Mouse (Mus musculus) NIH3T3 (cell line): ENCODE results near the gene Pitpnm2.

Source experiments
- DNase-seq: peaks from one replicate; pipeline ENCODE4 v3.0.0-alpha.2; 2012; ENCODE audit warnings: low read depth

The Pitpnm2 gene

DNA sequence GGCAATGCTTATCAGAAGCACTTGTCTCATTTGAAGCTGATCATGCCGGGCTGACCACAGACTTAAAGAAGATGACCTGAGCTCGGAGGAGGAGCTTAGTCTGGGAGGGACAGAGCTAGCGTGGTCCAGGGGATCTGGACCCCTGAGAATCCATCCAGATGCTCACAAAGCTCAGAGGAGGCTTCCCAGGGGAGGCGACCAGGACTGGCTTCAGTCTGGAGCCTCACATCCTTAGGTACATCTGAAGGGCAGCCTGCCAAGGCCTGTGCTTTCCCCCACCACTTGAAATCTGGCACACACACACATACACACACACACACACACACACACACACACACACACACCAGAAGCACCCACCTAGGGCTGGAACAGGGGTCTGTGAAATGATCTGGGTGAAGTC, 47.5 kb downstream of the Pitpnm2 start:
- DNase-seq, result no peak

DNA sequence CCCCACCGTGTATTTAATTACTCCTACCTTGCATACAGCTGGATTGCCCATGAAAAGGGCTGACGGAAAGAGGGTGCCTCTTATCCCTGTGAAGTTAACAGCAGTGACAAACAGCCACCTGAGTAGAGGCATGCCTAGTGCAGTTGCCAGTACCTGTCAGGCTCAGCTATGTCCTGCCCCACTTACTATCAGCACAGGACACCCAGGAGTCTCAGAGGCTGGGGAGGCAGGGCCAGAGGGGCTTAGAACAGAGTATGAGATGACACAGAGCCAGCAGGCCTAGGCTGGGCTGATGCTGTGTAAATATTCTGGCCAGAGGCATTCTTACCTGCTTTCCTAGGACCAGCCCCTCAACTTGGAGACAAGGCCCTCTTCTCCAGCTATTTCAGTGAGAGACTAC, 48.0 kb downstream of the Pitpnm2 start:
- DNase-seq, result no peak

DNA sequence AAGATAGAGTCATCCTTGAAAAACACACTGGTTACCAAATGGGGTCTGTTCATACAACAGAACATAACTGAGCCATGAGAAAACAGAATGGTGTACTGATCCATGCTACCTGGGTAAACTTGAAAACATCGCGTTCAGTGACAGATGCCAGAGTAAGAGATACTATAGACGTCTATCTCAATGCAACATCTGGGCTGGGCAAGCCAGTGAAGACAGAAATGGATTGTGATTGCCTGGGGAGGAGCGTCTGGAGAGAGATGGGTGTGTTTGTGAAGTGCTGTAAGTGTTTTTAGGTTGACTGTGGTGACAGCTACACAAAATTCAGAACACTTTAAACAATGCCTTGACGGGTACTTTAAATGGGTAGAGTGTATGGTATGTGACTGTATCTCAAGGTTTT, 48.7 kb downstream of the Pitpnm2 start:
- DNase-seq, result no peak

DNA sequence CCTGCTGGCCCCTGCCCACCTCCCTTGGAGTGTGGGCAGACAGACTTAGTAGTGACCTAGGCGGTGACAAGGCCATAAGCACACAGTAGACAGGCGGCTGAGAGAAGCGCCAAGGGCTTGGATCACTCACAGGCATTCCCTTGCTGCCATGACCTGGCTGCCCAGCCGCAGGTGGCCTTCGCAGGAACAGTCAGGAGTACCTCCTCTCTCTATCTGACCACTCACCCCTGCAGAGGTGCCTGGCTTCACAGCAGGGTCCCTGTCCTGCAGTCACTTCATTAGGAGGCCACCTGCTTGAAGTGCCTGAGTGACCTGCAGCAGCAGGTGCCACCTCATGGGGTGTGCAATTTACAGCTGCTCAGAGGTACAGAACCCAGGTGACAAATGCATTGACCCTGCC, 50.4 kb downstream of the Pitpnm2 start:
- no peak for DNase-seq

DNA sequence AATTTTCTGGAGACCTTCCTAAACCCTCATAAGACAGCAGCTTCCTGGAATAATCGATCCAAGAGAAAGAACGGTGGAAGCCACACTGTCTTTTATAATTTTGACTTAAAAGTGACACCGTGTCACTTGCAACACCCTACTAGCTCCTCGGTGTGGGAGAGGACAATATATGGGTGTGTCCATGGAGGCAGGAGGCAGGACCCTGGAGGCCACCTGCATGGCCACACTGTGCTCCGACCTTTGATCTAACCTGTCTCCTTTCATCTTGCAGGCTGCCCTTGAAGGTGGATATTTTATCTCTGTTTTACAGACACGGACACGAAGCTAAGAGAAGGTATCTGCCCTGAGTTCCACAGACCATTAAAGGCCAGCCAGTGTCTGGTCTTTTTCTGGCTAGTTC, 51.1 kb downstream of the Pitpnm2 start:
- DNase-seq, result no peak

DNA sequence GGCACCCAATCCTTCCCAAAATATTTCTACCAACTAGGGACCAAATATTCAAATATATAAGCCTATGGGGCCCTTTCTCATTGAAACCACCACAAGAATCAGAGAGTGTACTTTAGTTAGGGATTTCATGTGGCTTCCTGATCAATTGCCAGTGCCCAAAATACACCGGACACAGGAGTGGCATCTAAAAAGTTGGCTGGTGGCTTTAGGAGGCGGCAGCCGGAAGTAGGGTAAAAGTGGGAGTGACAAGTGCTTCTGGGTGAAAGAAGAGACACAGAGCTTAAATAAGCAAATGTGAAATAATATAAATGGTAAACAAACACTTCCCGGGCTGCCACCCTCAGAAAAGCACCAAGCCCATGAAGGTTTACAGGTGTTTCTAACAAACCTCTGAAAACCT, 53.5 kb downstream of the Pitpnm2 start:
- no peak for DNase-seq

DNA sequence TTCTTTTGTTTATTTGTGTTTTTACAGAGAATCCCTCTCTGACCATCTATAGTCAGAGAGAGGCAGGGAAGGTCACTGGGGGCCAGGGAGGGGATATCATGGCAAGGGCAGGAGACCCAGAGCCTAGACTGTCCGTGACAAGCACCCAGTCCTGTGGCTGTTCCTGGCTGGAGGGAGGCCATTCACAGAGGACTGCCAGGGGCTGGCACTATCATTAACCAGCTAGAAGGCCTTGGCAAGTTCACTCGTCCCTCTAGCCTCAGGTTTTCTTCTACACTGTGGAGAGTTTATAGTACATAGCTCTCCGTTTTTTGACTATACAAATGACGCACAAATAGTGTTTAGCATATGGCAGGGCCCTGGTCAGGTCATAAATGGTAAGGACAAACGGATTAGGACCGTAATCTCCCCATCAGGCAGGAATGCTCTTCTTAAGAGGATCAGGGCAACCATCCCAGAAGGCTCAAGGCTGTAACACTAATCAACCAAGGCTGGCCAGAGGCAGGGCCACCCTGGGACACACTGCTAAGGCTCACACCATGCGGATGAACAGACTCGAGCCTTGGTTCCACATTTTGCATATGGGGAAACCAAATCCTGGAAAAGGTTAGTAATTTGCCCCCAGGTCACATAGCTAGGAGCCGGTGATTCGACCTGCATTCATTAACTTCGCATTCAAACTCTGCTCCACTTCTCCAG, 55.0 kb downstream of the Pitpnm2 start:
- no peak for DNase-seq

DNA sequence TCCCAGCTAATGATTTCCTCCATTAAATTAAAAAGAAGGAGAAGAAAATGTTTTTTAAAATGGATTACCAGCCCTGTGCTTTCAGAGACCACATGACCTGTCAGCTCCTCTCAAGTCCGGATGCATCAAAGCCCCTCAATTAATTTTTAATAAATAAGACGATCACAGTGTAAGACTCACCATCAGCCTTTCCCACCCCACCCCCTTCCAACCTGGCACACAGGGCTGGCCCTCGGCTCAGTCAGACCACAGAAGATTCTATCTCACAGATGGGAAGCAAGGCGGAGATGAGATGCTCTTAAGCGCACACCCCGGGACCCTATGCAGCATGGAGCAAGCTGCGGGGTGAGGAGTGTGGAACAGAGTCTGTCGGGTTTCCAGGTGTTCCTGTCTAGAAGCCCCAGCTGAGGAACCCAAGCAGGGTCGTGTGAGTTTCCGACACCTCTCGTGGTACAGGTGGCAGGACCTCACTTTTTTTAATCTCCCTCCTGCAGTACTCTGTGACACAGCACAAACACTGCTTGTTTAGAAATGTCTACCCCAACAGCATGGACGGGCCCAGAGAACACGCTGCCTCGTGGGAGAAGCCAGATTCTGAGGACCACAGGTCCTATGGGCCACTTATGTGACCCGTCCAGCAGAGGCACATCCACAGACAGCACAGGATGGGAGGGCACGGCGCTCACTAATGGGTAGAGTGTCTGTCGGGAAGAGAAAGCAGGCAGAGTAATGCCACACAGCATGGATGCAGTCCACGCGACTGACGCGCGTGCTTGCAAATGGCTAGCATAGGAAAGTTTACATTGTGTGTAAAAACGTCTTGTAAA, 56.1 kb downstream of the Pitpnm2 start:
- DNase-seq, result no peak

DNA sequence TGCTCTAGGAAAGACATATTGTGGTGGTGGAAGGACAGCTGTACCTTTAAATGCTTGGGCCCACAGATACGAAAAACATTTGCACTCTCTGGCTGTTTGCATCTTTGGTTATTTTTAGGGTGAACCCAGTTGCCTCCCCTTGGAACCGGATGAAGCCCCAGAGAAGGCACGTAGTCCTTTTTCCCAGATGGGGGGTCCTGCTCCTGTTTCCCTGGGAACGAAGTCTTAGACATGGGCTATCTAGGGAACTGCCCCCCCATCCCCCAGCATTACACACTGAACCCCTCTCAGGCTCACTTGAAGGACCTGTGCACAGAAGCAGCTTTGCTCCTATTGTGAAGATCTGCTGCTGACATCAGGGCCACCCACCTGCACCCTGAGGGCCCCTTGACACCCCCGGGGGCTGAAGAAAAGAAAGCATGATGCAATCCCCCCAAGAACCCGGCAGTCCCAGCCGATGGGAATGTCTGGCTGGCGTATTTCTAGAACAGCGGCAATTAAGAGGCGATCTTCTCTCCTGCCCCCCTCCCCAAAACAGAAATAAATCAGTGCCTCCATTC, 56.8 kb downstream of the Pitpnm2 start:
- DNase-seq, result no peak

DNA sequence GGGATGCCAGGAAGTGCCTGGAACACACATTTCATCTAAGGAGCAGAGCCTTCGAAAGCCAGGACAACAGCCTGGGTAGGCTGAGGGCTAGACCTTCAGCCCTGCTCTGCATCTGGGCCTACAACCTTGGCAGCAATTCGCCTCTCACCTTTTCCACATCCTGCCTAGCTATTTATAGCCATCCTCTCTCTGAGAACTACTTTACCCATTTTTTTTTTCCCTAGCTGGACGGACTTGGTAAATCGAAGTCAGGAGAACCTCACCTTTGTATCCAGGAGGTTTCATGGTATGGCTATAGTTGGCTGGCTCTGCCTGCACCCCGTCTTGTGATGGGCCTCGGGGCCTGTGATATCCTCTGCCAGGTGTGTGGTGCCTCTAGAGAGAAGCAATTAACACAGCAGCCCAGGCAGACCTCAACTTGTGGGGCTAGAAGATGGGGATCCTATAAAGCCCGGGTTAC, 57.3 kb downstream of the Pitpnm2 start:
- DNase-seq, result no peak

DNA sequence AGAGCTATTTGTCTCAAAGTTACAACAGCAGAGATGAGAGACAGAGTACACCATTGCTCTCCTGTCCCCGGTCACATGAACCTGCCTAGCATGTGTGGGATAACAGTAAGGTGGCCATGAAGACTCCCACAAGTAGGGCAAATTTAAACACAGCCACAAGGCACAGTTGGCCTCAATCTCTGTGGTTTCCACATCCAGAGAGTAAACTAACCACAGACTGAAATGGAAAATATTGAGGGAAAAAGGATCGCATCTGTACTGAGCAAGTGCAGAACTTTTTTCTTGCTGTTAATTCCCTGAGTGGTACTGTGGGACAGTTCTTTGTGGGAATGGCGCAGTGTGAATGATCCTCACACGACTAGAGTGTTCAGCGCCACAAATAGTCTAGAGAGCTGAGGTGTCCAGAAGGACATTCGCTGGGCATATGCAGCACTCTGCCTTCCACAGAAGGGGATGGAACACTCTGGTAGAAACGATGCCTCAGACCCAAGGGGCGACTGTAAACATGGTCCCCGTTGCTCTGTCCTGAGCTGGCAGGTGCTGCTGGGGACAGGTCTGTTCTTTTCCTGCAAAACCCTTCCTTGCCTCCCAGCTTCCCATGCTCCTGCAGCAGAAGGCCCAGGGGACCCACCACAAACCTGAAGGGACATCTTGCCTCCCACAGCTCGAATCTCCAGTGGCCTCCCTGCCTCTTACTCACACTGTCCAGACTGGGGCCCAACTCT, 59.3 kb downstream of the Pitpnm2 start:
- DNase-seq, result peak; percentile 27

DNA sequence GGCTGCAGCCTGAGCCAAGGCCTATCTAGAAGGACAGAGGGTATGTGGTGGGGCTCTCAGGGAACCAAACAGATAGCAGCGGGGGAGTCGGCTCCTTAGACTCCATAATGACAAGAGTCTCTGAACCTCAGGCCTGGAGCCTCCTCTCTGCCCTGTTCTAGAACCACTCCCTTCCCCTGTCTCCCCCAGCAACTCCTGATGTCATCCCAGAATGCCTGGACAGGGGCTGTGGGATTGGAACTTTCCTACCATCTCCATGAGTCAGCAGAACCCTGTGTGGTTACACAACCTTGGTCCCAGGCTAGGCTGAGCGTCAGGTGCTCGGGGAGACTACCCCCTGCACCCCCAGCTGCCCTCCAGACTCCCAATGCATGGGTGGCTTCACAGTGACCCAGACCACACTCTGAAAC, 60.0 kb downstream of the Pitpnm2 start:
- DNase-seq, result peak; percentile 70

DNA sequence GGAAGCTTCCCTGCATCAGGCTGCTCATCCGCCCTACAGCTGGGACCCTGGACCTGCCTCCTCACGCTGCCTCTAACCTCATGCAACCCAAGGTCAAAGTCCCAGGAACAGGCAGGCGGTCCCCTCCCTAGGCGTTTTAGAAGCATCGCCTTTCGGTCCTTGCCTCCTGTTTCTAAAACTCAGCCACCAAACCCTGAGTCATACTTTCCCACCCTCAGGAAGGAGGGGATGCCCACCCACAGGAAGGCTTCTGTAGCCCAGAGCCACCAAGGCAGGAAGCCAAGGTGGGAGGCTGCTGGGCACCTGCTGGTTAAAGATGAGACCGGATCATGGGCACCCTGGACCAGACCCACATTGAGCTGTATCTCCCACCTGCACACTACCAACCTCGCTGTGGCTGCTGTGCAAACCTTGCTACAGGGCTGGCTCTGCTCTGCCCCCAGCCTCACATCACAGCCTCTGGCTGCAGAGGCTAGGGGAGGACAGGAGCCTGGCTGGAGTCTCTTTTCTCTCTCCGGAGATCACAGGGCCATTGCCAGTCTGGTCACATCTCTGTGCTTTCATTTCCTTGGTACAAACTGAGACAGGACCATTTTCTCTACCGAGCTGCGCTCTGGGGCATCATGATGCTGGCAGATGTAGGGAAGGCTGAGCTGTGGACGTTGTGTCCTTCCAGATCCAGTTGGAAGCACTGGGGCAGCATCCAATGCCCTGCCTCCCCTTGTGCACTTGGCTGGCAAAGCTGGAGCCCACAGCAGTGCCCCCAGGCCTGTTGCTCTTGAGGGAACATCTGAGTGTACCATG, 61.9 kb downstream of the Pitpnm2 start:
- DNase-seq, result no peak

DNA sequence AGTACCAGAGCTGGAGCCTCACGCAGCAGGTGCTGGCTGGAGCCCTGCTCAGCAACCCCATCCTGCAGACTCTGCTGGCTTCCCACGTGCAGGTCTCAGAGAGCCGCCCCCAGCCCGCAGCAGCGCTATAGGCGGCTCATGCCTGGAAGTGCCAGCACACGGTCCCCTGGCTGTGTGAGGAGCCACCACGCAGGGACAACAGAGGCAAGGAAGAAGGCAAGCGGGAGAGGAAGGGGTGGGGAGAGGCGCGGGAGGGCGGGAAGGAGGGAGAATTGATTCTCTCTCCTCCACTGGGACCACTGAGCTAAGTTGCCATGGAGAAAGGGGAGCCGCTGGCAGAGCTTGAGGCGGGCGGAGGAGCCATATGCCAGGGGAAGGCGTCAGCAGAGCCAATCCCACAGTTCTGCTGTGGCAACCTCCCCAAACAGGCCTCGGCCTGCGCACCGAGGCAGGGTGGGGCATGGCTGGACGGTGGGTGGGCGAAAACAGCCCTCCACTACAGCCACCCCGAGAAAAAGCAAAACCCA, 62.5 kb downstream of the Pitpnm2 start:
- DNase-seq, result no peak

DNA sequence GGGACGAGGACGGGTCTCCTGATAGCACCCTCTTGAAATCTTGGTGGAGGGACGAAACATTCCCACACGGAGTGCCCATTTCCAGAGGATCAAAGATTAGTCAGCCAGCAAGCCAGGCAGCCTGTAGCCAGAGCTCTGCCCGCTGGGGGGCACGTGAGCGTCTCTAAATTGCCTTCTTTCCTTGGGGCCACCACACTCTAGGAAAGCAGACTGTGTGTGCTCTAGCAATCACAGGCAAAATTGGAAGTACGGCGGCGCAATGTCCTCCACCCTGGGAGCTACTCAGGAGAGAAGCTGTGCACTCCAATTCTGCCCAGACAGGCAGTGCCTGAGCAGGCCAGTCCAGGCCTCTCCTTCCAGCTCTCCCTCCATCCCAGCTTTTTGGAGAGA, 63.1 kb downstream of the Pitpnm2 start:
- no peak for DNase-seq

DNA sequence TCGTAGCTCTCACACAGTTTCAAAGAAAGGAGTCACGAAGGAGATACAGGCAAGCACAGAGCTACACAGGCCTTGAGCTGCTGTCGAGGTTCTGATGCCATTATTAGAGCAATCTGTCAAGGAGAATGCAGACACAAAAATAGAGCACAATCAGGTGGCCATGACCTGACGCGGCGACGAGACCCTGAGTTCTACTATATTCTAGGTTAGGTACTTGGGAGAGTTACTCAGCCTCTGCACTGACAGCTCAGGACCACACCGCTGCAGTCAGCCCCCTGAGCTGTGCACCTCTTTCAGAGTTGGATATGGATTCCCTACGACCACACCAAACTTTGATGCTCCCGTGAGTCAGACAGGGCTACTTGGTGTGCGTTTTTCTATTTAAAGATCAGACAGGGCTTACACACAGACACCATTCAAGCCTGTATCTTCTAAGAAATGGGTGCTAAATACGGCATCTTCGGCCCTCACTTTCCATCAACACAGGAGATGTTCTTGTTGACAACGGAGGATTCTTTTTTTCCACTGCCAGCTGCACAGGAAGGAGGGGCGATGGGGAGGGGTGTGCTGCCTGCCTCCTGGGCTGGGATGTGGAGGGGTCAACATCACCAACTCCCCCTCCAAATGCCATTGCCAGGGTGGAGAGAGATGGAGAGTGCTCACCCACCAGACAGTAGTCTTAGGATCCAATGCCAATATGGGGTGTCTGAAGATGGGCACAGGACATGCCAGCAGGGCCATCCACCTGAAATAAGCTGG, 63.7 kb downstream of the Pitpnm2 start:
- no peak for DNase-seq

DNA sequence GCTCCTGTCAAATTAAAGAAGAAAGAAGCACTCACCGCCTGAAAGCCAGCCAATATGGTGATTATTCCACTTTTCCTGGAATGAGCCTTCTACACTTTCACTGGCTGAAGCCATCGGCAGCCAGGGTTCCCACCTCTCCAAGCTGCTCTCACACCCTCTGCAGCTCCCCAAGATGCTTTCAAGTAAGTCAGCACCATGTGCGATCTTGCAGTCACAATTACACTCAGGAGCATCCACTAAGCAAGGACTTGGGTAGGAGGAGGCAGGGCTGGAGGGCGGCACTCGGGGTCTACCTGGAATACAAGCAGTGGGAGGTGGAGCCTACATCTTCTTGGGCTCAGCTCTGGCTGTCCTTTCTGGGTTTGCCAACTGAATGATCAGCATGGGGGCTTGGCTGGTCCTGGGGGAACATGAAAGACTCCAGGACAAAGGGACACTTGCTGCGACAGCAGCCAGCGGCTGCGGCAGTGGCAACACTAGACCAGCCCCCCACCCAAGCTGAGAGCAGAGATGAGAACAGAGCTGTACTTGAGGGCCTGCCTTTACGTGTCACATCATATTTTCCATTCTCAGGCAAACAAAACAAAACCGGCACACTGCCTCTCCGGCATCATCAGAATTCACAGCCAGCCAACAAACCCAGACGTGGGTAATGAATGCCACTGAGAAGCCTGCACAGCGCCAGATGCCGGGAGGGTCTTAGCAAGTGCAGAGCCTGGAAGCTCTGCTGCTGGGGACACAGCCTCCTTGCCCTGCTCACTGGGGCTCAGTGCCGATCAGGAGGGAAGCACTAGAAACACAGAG, 64.5 kb downstream of the Pitpnm2 start:
- no peak for DNase-seq

DNA sequence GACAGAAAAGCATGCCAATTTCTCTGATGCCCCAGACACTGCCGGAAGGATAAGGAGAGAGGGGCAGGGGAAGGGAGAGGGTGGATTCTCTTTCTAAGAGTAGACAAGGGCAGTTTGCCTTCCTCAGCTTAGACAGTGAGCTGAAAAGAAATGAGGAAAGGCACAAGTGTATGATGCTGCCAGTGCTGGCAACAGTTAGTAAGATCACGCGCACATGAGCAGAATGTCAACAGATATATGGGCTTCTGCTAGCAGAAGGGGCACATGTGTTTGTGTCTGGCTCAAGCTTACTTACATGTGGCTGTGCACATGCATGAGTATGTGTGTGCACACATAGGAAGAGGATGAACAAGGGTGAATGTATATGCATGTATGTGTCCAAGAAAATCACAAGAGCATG, 65.4 kb downstream of the Pitpnm2 start:
- DNase-seq, result no peak

DNA sequence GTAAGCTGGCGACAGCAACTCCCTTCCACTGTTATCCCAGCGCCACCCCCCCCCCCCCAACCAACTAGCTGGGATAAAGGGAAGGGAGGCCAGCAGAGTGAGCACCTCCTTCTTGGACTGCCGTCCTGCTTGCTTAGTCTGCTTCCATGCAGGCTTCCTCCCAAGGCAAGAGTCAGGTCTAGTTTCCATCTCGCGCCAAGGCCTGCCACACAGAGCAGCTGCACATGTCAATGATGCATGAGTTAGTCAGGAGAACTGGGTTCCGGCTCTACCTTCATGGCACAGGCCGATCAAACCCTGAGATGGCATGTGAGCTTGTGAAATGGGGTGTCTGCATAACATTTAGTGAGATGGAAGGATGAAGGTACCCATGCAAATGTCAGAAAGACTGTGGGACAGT, 66.9 kb downstream of the Pitpnm2 start:
- no peak for DNase-seq

DNA sequence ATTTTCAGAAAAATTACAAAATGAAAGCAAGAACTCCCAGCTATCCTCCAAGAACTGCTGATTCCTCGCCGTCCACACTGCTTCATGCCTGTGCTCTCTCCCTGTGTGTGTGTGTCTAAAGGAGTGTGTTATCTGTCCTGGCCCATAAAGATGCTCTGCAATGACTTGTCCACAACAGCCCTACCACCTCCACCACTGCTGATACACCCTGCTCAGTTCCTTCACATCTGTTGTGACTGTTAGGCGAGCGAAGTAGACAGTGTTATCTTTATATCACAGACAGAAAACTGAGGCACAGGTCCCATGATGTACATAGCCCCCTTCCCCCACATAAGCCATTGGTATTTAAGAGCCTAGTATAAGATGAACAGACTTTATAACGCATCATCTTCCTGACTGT, 67.5 kb downstream of the Pitpnm2 start:
- no peak for DNase-seq
